Comparison of ENCODE assay signal across 31 mouse cellular contexts in the genomic region with DNA sequence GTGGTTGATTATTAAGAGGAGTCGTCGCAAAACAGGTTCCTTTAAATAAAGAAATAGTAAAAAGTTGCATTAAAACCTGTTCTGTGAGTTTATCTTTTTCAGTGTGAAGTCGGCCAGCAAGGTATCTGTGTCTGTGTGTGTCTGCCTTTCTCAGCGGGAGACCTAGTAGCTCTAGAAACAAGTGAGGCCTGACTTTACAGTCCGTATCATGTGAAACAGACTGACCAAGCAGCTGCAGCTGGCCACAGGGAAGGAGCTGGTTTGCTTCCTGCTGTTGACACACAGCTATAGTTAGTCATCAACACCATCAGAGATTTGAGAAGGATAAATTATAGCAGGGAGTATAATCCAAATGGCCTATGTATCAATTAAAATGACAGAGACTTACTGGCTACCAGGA. TPM values are rescaled to one million over a fixed set of nuclear protein-coding genes. Genes with fewer than 3 reads are reported as not detected.
"Had no signal": no experiment of that assay in that cellular context is flagged by ENCODE, and none has a peak within 500 bp of the region (broad histone marks: within the 10 kb centered on the region; RNA-seq: fewer than 3 reads in every experiment).

No protein-coding gene starts in this region.

- H3K27ac ChIP-seq: kidney, postnatal 0 days; layer of hippocampus, adult 2 months; left cerebral cortex, adult 2 months; limb, embryonic 13.5 days; liver, embryonic 12.5 days; liver, embryonic 15.5 days; lung, embryonic 15.5 days; midbrain, embryonic 10.5 days; midbrain, embryonic 13.5 days; stomach, embryonic 15.5 days had no signal

- H3K4me1 ChIP-seq: limb, embryonic 13.5 days; liver, embryonic 12.5 days; liver, embryonic 15.5 days; megakaryocyte, embryonic 14.5 days; midbrain, embryonic 10.5 days; midbrain, embryonic 13.5 days had no signal

- H3K27me3 ChIP-seq: limb, embryonic 13.5 days; lung, embryonic 15.5 days; midbrain, embryonic 13.5 days; stomach, embryonic 15.5 days had no signal

- H3K4me2 ChIP-seq: limb, embryonic 13.5 days; liver, embryonic 12.5 days; liver, embryonic 15.5 days; lung, embryonic 15.5 days; midbrain, embryonic 13.5 days; stomach, embryonic 15.5 days had no signal

- H3K4me3 ChIP-seq: layer of hippocampus, adult 2 months; left cerebral cortex, adult 2 months; limb, embryonic 13.5 days; liver, embryonic 12.5 days; liver, embryonic 15.5 days; lung, embryonic 15.5 days; megakaryocyte, embryonic 14.5 days; midbrain, embryonic 10.5 days; midbrain, embryonic 13.5 days; stomach, embryonic 15.5 days had no signal

- H3K9me3 ChIP-seq: limb, embryonic 13.5 days; liver, embryonic 12.5 days; liver, embryonic 15.5 days; lung, embryonic 15.5 days; megakaryocyte, embryonic 14.5 days; midbrain, embryonic 10.5 days; midbrain, embryonic 13.5 days; stomach, embryonic 15.5 days had no signal

- DNase-seq: kidney, adult 18-20 months; kidney, adult 9 months; kidney, postnatal 25 days; layer of hippocampus, adult 9-11 months; left cerebral cortex, postnatal 4 days; liver; lung, adult 18-20 months; lung, postnatal 10 days; lung, postnatal 36 days; right cerebral cortex, adult 18-20 months; right cerebral cortex, postnatal 14 days; spleen, adult 18-20 months; thymus, adult 2 months; thymus, postnatal 14 days; thymus, postnatal 4 days had no signal

- H3K9ac ChIP-seq: limb, embryonic 13.5 days; liver, embryonic 12.5 days; liver, embryonic 15.5 days; lung, embryonic 15.5 days; midbrain, embryonic 13.5 days; stomach, embryonic 15.5 days had no signal

- H3K36me3 ChIP-seq: limb, embryonic 13.5 days; liver, embryonic 12.5 days; liver, embryonic 15.5 days; lung, embryonic 15.5 days; midbrain, embryonic 10.5 days; midbrain, embryonic 13.5 days; stomach, embryonic 15.5 days had no signal

RNA-seq across cellular contexts. Expression of a gene that starts 5.1 kb away (rescaled TPM):
- total RNA-seq: left cerebral cortex, postnatal 10 days; left cerebral cortex, postnatal 4 days; monocyte, adult 5-6 weeks had no signal
- polyA plus RNA-seq: liver, embryonic 12.5 days; liver, embryonic 15.5 days; midbrain, embryonic 10.5 days; midbrain, embryonic 13.5 days; midbrain, embryonic 16.5 days; neural tube, embryonic 11.5 days; neural tube, embryonic 14.5 days had no signal

RNA-seq across cellular contexts. Expression of a gene that starts 5.3 kb away (rescaled TPM):
- total RNA-seq: monocyte, adult 5-6 weeks had no signal
